Comparison of ENCODE assay signal across 8 mouse cellular contexts in genomic region chr8:128685507-128686428, GRCm38 (mm10). TPM values are rescaled to one million over a fixed set of nuclear protein-coding genes. Genes with fewer than 3 reads are reported as not detected.
DNase-seq lines count a peak whose midpoint lies in the region; ATAC-seq lines count a peak whose summit lies in the region.

Gene Itgb1 (plus strand): TSS chr8:128685654.

- H3K9ac ChIP-seq in intestine, embryonic 15.5 days, result peak within 1 kb of the TSS; percentile 99

- peak within 1 kb of the TSS; percentile 99 for H3K27ac ChIP-seq in intestine, embryonic 15.5 days

- peaks cover 12% of the 10 kb centered on the region for H3K4me1 ChIP-seq in intestine, embryonic 15.5 days (replicated peaks)

- no peaks in the 10 kb centered on the region for H3K36me3 ChIP-seq in intestine, embryonic 15.5 days

- H3K4me3 ChIP-seq in intestine, embryonic 15.5 days (replicated peaks), result peak within 1 kb of the TSS; percentile 77

- peak within 1 kb of the TSS; percentile 54 for H3K4me2 ChIP-seq in intestine, embryonic 15.5 days (replicated peaks)

- H3K9me3 ChIP-seq in intestine, embryonic 15.5 days, result no peaks in the 10 kb centered on the region

- intact Hi-C loops in gastrocnemius, postnatal 36 days (cut with DNase I), result loop anchor here (2.0 kb wide), 1 partner anchor 31 kb away; no protein-coding TSS in a partner anchor
- intact Hi-C loops in left cerebral cortex, postnatal 14 days (cut with DNase I), result loop anchor here (2.0 kb wide), 1 partner anchor 33 kb away; no protein-coding TSS in a partner anchor

- peak; percentile 93 for DNase-seq in adrenal gland, adult 8-10 months
- peak; percentile 91 for DNase-seq in embryo, embryonic 11.5 days (ENCODE audit: low read depth, low spot score)
- peak; percentile 88 to 94 for DNase-seq in gastrocnemius, postnatal 36 days
- peak; percentile 91 to 93 for DNase-seq in left cerebral cortex, postnatal 14 days (ENCODE audit: low spot score in 2 of 2)
- peak; percentile 91 for DNase-seq in right cerebral cortex, postnatal 25 days
- peak; percentile 86 to 94 for DNase-seq in urinary bladder, postnatal 36 days (ENCODE audit: low spot score in 2 of 2)

- peak; percentile 94 for ATAC-seq in intestine, embryonic 15.5 days
- ATAC-seq in megakaryocyte-erythroid progenitor cell, adult 5-6 weeks (replicated peaks; ENCODE audit: low FRiP score, low TSS enrichment, poor library complexity, severe bottlenecking), result peak; percentile 66

- WGBS in intestine, embryonic 15.5 days, result under 1% methylated on average over 107 of the region's 113 CpGs

- no peaks in the 10 kb centered on the region for H3K27me3 ChIP-seq in intestine, embryonic 15.5 days (replicated peaks)

RNA-seq across cellular contexts. Expression of gene Itgb1, which starts in this region (rescaled TPM):
- 100 to 1,000 TPM; 230 to 269 (median 241) TPM for total RNA-seq in adrenal gland, adult 8-10 months (2022)
- 100 to 1,000 TPM; 157 to 177 TPM for total RNA-seq in gastrocnemius, postnatal 36 days (2021)
- 261 and 305 TPM in 2 replicates for polyA plus RNA-seq in intestine, embryonic 15.5 days (2015; fragmentation: Nextera tagmentation; extraction: Ambion mirVana)
- total RNA-seq in left cerebral cortex, postnatal 14 days (2021), result 10 to 100 TPM; 79.2 to 81.9 TPM
- 65.5 and 79.9 TPM in 2 replicates for total RNA-seq in megakaryocyte-erythroid progenitor cell, adult 5-6 weeks (2014; fragmentation: Nextera tagmentation)
- total RNA-seq in megakaryocyte-erythroid progenitor cell, adult 5-6 weeks (2017), result 164 and 180 TPM in 2 replicates

Comparison
In these comparisons a context has a peak if more than half of its experiments do, and no peak if none do; other contexts are left out.
1. Peak in every context shown above with its lines: DNase-seq, ATAC-seq, H3K4me3 ChIP-seq and H3K27ac ChIP-seq.